In genomic region chr5:17874335-17874734, GRCm38 (mm10) we compare ENCODE assay signal across 27 mouse cellular contexts. TPM values are rescaled to one million over a fixed set of nuclear protein-coding genes. Genes with fewer than 3 reads are reported as not detected.
DNase-seq lines count a peak whose midpoint lies in the region; ATAC-seq and TF ChIP-seq lines count a peak whose summit lies in the region.
"Had no signal": no experiment of that assay in that cellular context is flagged by ENCODE, and none has a peak within 500 bp of the region (broad histone marks: within the 10 kb centered on the region; RNA-seq: fewer than 3 reads in every experiment).

No protein-coding gene starts in this region.

- no peaks in the 10 kb centered on the region for H3K36me3 ChIP-seq in kidney, postnatal 0 days (ENCODE audit: insufficient read depth, low read length)
- H3K36me3 ChIP-seq in lung, embryonic 14.5 days (ENCODE audit: insufficient read depth), result no peaks in the 10 kb centered on the region
- H3K36me3 ChIP-seq: embryonic facial prominence, embryonic 13.5 days; embryonic facial prominence, embryonic 15.5 days; forebrain, embryonic 10.5 days; forebrain, embryonic 12.5 days; G1E had no signal

- WGBS in kidney, postnatal 0 days, result 45% methylated on average over 2 of the region's 2 CpGs
- WGBS in lung, embryonic 14.5 days, result 46% methylated on average over 2 of the region's 2 CpGs

- no peak overlapping the region for H3K4me3 ChIP-seq in gastrocnemius, adult 2 months
- H3K4me3 ChIP-seq in kidney, postnatal 0 days (replicated peaks; ENCODE audit: low read depth, low read length), result no peak overlapping the region
- no peak overlapping the region for H3K4me3 ChIP-seq in lung, embryonic 14.5 days (ENCODE audit: low read depth, low read length)
- H3K4me3 ChIP-seq: embryonic facial prominence, embryonic 13.5 days; embryonic facial prominence, embryonic 15.5 days; erythroblast, embryonic 14.5 days; forebrain, embryonic 10.5 days; forebrain, embryonic 12.5 days had no signal

- intact Hi-C loops in gastrocnemius, adult 2 months (cut with DNase I), result no loop called here

- H3K27me3 ChIP-seq in kidney, postnatal 0 days (ENCODE audit: insufficient read depth, low read length), result no peaks in the 10 kb centered on the region
- no peaks in the 10 kb centered on the region for H3K27me3 ChIP-seq in lung, embryonic 14.5 days (ENCODE audit: insufficient read depth, low read length)
- H3K27me3 ChIP-seq: CH12.LX; embryonic facial prominence, embryonic 13.5 days; embryonic facial prominence, embryonic 15.5 days; forebrain, embryonic 12.5 days had no signal

- H3K9ac ChIP-seq in kidney, postnatal 0 days (ENCODE audit: low read depth, low read length), result no peak overlapping the region
- H3K9ac ChIP-seq in lung, embryonic 14.5 days, result no peak overlapping the region
- H3K9ac ChIP-seq: embryonic facial prominence, embryonic 13.5 days; embryonic facial prominence, embryonic 15.5 days; forebrain, embryonic 12.5 days had no signal

- ATAC-seq in kidney, postnatal 0 days (replicated peaks; ENCODE audit: low FRiP score, low read depth), result no peak
- no peak for ATAC-seq in lung, embryonic 14.5 days (ENCODE audit: insufficient read depth)
- ATAC-seq: activated CD4-positive, CD25-positive, alpha-beta regulatory T cell, adult 4 months; CD4-positive, CD25-positive, alpha-beta regulatory T cell, adult 4 months; forebrain, embryonic 14.5 days; forebrain, embryonic 16.5 days; Patski had no signal

- DNase-seq in gastrocnemius, adult 2 months, result no peak
- no peak for DNase-seq in gastrocnemius, adult 8-10 months (ENCODE audit: low spot score in 2 of 2)
- DNase-seq in kidney, postnatal 0 days (ENCODE audit: low spot score), result peak; percentile 60
- DNase-seq in kidney, adult 11 months, result no peak
- peak; percentile 33 for DNase-seq in lung, embryonic 14.5 days
- DNase-seq in lung, postnatal 14 days, result no peak
- DNase-seq: adrenal gland, adult 8-10 months; adrenal gland, postnatal 14 days; adrenal gland, postnatal 36 days; B cell, adult 2 months; cerebellum, adult 11-12 months; cerebellum, adult 8-10 months; cerebellum, adult 9-11 months; cerebellum, postnatal 36 days; embryo, embryonic 11 days had no signal

- H3K4me2 ChIP-seq in kidney, postnatal 0 days (ENCODE audit: low read length), result no peak overlapping the region
- no peak overlapping the region for H3K4me2 ChIP-seq in lung, embryonic 14.5 days
- H3K4me2 ChIP-seq: embryonic facial prominence, embryonic 13.5 days; embryonic facial prominence, embryonic 15.5 days; forebrain, embryonic 12.5 days had no signal

- 0 out of 2 replicates have a peak overlapping the region, but pooled peaks have one; percentile 12 for H3K27ac ChIP-seq in gastrocnemius, adult 2 months
- H3K27ac ChIP-seq in kidney, postnatal 0 days, result no peak overlapping the region
- H3K27ac ChIP-seq in lung, embryonic 14.5 days (ENCODE audit: low read depth), result no peak overlapping the region
- H3K27ac ChIP-seq: embryonic facial prominence, embryonic 13.5 days; embryonic facial prominence, embryonic 15.5 days; forebrain, embryonic 10.5 days; forebrain, embryonic 12.5 days had no signal

- no peaks in the 10 kb centered on the region for H3K9me3 ChIP-seq in kidney, postnatal 0 days (replicated peaks; ENCODE audit: low read length)
- no peaks in the 10 kb centered on the region for H3K9me3 ChIP-seq in lung, embryonic 14.5 days (ENCODE audit: low read depth, low read length)
- H3K9me3 ChIP-seq: embryonic facial prominence, embryonic 13.5 days; embryonic facial prominence, embryonic 15.5 days; forebrain, embryonic 10.5 days; forebrain, embryonic 12.5 days; G1E had no signal

- no peak for TF ChIP-seq CTCF in gastrocnemius, adult 2 months (IDR thresholded peaks at IDR 0.05)
- no peak for TF ChIP-seq CTCF in kidney, postnatal 0 days (IDR thresholded peaks at IDR 0.05; ENCODE audit: low read depth)
- no peak for TF ChIP-seq CTCF in lung, embryonic 14.5 days (IDR thresholded peaks at IDR 0.05; ENCODE audit: low read depth)

- H3K4me1 ChIP-seq in kidney, postnatal 0 days (replicated peaks; ENCODE audit: insufficient read depth, low read length), result no peaks in the 10 kb centered on the region
- H3K4me1 ChIP-seq in lung, embryonic 14.5 days (ENCODE audit: insufficient read depth), result no peaks in the 10 kb centered on the region
- H3K4me1 ChIP-seq: embryonic facial prominence, embryonic 13.5 days; embryonic facial prominence, embryonic 15.5 days; forebrain, embryonic 10.5 days; forebrain, embryonic 12.5 days had no signal

RNA-seq across cellular contexts. Expression of gene Cd36, which starts 14.3 kb away (rescaled TPM):
- 100 to 1,000 TPM; 237 to 443 TPM for total RNA-seq in gastrocnemius, adult 2 months (2021)
- total RNA-seq in gastrocnemius, adult 8-10 months (2022), result 100 to 1,000 TPM; 206 to 265 (median 247) TPM
- 22.6 and 25.0 TPM in 2 replicates for polyA plus RNA-seq in kidney, postnatal 0 days (2015; fragmentation: Nextera tagmentation; extraction: Ambion mirVana)
- polyA plus RNA-seq in lung, embryonic 14.5 days (2014; fragmentation: Nextera tagmentation; extraction: Ambion mirVana), result 7.6 and 9.7 TPM in 2 replicates
- polyA plus RNA-seq: G1E had no signal

Comparison
In these comparisons a context has a peak if more than half of its experiments do, and no peak if none do; other contexts are left out.
1. DNase-seq: peak in kidney, postnatal 0 days (single experiment) and lung, embryonic 14.5 days (single experiment); none in gastrocnemius, adult 2 months (single experiment), gastrocnemius, adult 8-10 months (0 of 2), kidney, adult 11 months (single experiment) and lung, postnatal 14 days (single experiment).